Comparison of ENCODE assay signal across 14 mouse cellular contexts in the genomic region with DNA sequence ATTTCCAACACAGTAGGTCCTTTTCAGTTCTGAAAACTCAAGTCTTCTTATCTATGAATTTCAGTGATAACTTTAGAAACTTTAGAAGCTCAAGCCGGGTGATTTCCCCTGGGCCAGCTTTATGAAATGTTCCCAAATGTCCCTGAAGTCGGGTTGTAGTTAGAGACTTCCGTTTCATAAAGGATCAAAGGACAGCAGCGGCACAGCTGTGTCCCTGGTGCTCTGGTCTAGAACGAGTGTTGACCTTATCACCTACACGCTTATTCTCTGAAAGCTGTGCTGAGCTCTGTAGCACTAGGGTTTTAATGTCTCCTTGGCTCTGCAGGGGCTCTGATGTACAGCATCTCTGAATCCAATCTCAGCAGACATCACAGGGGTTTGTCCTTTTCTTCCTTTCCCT.
"Had no signal": no experiment of that assay in that cellular context is flagged by ENCODE, and none has a peak within 500 bp of the region (broad histone marks: within the 10 kb centered on the region; RNA-seq: fewer than 3 reads in every experiment).

No protein-coding gene starts in this region.

- H3K9ac ChIP-seq: limb, embryonic 15.5 days; liver, embryonic 13.5 days; midbrain, embryonic 12.5 days; neural tube, embryonic 15.5 days had no signal

- H3K4me3 ChIP-seq: limb, embryonic 15.5 days; liver, embryonic 13.5 days; midbrain, embryonic 12.5 days; neural tube, embryonic 15.5 days had no signal

- H3K27me3 ChIP-seq: limb, embryonic 15.5 days; liver, embryonic 13.5 days; midbrain, embryonic 12.5 days; neural tube, embryonic 15.5 days had no signal

- DNase-seq: kidney, adult 8-10 months; layer of hippocampus, adult 9-11 months; layer of hippocampus, postnatal 36 days; liver, embryonic 13.5 days; lung, adult 18-20 months; lung, postnatal 10 days; right cerebral cortex, adult 18-20 months; right cerebral cortex, postnatal 25 days; thymus, postnatal 36 days had no signal

- H3K27ac ChIP-seq: limb, embryonic 15.5 days; liver, embryonic 13.5 days; midbrain, embryonic 12.5 days; neural tube, embryonic 15.5 days had no signal

- H3K4me1 ChIP-seq: liver, embryonic 13.5 days had no signal

- ATAC-seq: intestine, embryonic 16.5 days; midbrain, embryonic 16.5 days had no signal

- H3K9me3 ChIP-seq: limb, embryonic 15.5 days; liver, embryonic 13.5 days; midbrain, embryonic 12.5 days; neural tube, embryonic 15.5 days had no signal

- H3K4me2 ChIP-seq: limb, embryonic 15.5 days; liver, embryonic 13.5 days; midbrain, embryonic 12.5 days; neural tube, embryonic 15.5 days had no signal
